Mouse (Mus musculus) forebrain, embryonic 11.5 days (tissue): ENCODE measurements at regions not wholly inside any gene's neighbourhood (a gene's known extent, or its start where the extent isn't known, plus 50 kb on each side); places are given as distances from the start of the nearest gene placed in this dataset.

ENCODE experiments used
- ATAC-seq: fragments of 200-750 bp; cut with Nextera tagmentation; replicated peaks from 2 replicates; pipeline ENCODE4 v1.8.0; 2017; ENCODE audit warnings: moderate TSS enrichment; ENCODE audit not compliant: low FRiP score
- DNase-seq: peaks from one replicate; pipeline ENCODE4 v3.0.0-alpha.2; 2017; ENCODE audit warnings: low spot score
- H3K27ac ChIP-seq: fragments of 300-500 bp; sonication (generic); 2 replicates; pipeline ENCODE4 v1.5.1; 2014; ENCODE audit warnings: low read depth, low read length
- H3K27me3 ChIP-seq: fragments of 300-500 bp; sonication (generic); 2 replicates; pipeline ENCODE4 v1.6.1; 2014; ENCODE audit warnings: mild to moderate bottlenecking, low read length, mixed read lengths; ENCODE audit not compliant: control insufficient read depth, insufficient read depth
- H3K36me3 ChIP-seq: fragments of 300-500 bp; sonication (generic); 2 replicates; pipeline ENCODE4 v1.6.1; 2014; ENCODE audit warnings: mild to moderate bottlenecking, low read length, moderate library complexity, mixed read lengths; ENCODE audit not compliant: control insufficient read depth, insufficient read depth
- H3K4me1 ChIP-seq: fragments of 300-500 bp; sonication (generic); replicated peaks from 2 replicates; pipeline ENCODE4 v1.6.1; 2014; ENCODE audit warnings: low read length, mixed read lengths; ENCODE audit not compliant: control insufficient read depth, insufficient read depth
- H3K4me2 ChIP-seq: fragments of 300-500 bp; sonication (generic); 2 replicates; pipeline ENCODE4 v1.6.1; 2014; ENCODE audit warnings: low read depth, mild to moderate bottlenecking, low read length, moderate library complexity, mixed read lengths; ENCODE audit not compliant: severe bottlenecking
- H3K4me3 ChIP-seq: fragments of 300-500 bp; sonication (generic); 2 replicates; pipeline ENCODE4 v1.5.1; 2014; ENCODE audit warnings: low read depth, low read length
- H3K9ac ChIP-seq: fragments of 300-500 bp; sonication (generic); 2 replicates; pipeline ENCODE4 v1.6.1; 2014; ENCODE audit warnings: low read length
- H3K9me3 ChIP-seq: fragments of 300-500 bp; sonication (generic); 2 replicates; pipeline ENCODE4 v1.6.1; 2016; ENCODE audit warnings: low read length, mixed read lengths; ENCODE audit not compliant: control insufficient read depth
- WGBS: fragments of 180-500 bp; shearing (Covaris S2); extraction: QIAGEN DNeasy Blood & Tissue Kit; methylation state at CpG from one replicate; pipeline ENCODE4 v1.1.7; 2014; 5-methylcytosine and 5-hydroxymethylcytosine counted together

DNA sequence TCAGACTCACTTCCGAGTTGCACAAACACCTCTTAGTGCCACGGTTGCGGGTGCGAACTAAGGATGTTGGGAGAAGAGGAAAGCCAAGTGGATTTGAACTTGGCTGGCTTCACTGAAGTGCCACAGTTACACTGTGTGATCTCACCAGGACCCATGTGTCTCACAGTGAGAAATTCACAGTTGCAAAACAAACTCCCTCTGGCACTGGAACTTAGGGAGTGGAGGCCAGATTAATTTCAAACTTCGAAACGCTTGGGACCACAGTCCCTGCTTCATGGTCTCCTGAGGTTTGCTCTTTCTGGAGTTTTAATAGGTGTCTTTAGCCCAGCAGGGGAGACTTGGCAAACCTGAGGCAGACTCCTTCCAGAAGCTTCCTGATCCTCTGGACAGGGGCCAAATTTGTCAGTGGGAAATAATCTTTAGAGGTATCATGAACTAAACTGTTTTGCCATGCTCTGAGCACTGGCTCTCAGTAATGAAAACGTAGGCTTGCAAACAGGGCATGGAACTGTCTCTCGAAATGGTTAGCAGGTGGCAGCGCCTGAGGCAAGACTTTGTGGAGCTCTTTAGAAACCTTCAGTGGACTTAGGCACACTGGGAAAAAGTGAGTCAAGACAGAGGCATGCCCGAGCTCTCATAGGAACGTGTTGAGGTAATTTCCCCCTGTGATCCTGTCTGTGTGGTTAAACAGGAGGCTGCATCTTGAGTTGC, 121.2 kb upstream of the Gm5148 start:
- Histone ChIP-seq H3K36me3 (no peaks in the 10 kb centered on the region), H3K27ac (no peak overlapping the region), H3K4me3 (no peak overlapping the region), H3K9me3 (no peaks in the 10 kb centered on the region), H3K9ac (no peak overlapping the region), H3K4me2 (no peak overlapping the region), H3K27me3 (no peaks in the 10 kb centered on the region), H3K4me1 (no peaks in the 10 kb centered on the region)
- WGBS = 87% methylated on average over 11 of the region's 11 CpGs
- DNase-seq (no peak), ATAC-seq (no peak)

DNA sequence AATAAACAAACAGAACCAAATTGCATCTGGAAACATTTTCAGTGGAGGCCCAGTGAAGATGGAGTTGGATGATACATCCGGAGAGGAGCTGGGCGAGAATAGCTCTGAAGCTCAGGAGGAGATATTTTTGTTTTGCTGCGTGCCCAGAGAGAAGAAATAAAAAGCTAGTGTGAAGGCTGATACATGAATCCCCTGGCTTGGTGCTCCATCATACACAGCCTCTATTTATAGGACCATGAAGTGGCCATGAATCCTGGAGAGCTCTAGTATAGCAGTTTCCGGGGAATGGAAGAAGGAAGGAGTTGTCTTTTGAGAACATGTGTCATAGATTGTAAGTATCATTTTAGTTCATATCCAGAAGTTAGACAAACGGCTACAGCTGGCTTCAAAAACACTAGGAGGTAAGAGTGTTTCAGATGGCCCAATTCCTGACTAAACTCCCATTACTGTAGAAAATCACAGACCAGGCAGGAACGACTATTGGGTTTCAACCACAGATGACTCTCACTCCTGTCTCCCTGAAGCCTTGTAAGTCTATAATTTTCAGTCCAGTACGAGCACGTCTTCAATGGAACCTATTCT, 120.5 kb upstream of the Gm5148 start:
- no peak overlapping the region for H3K4me2 ChIP-seq
- DNase-seq (no peak), ATAC-seq (no peak)
- no peaks in the 10 kb centered on the region for H3K4me1 ChIP-seq
- H3K9me3 ChIP-seq = no peaks in the 10 kb centered on the region
- H3K27me3 ChIP-seq = no peaks in the 10 kb centered on the region
- H3K27ac ChIP-seq = no peak overlapping the region
- no peak overlapping the region for H3K9ac ChIP-seq
- WGBS = 84% methylated on average over 8 of the region's 8 CpGs
- no peak overlapping the region for H3K4me3 ChIP-seq
- H3K36me3 ChIP-seq = no peaks in the 10 kb centered on the region

DNA sequence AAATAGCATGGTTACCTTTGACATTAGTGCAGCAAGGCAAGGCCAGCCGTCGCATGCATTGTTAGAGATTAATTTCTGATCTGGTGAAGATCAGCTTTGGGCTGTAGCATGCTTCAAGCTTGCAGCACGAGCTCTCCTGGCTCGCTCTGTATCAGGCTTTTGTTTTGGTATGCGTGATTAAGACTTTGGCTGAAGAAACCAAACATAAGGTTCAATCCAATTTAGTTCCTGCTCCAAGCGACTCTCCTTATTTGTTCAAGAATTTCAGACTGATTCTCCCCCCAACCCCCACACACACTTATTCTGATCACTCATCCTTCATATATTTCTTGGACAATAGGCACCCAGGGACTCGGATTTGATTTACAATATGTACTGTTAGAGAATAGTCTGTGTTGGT, 118.0 kb upstream of the Gm5148 start:
- H3K9ac ChIP-seq = no peak overlapping the region
- no peaks in the 10 kb centered on the region for H3K9me3 ChIP-seq
- H3K4me3 ChIP-seq = no peak overlapping the region
- no peaks in the 10 kb centered on the region for H3K36me3 ChIP-seq
- no peaks in the 10 kb centered on the region for H3K4me1 ChIP-seq
- H3K27ac ChIP-seq = no peak overlapping the region
- no peak for ATAC-seq
- no peak for DNase-seq
- 76% methylated on average over 7 of the region's 7 CpGs for WGBS
- H3K27me3 ChIP-seq = no peaks in the 10 kb centered on the region
- no peak overlapping the region for H3K4me2 ChIP-seq

DNA sequence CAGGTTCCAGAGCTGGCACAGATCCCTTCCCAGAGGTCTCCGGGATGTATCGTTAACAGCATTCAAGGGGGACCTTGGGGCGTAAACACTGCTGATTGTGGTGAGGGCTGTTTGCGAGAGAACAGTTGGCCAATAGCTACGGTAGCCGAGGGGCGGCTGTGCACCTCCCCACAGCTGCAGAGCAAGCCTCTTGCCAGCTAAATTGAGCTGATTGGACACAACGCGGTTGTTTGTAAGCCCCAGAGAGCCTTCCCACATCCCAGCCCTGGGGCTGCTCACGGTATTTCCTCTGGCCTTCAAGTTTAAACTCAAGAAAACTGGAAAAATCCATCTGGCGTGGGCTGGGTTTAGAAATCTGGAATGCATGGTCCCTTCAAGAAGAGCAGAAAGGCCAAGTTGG, 114.6 kb upstream of the Gm5148 start:
- Histone ChIP-seq H3K27ac (no peak overlapping the region), H3K27me3 (no peaks in the 10 kb centered on the region), H3K4me2 (no peak overlapping the region), H3K9ac (no peak overlapping the region), H3K36me3 (no peaks in the 10 kb centered on the region), H3K4me3 (no peak overlapping the region), H3K4me1 (no peaks in the 10 kb centered on the region), H3K9me3 (no peaks in the 10 kb centered on the region)
- WGBS = 83% methylated on average over 11 of the region's 11 CpGs
- no peak for ATAC-seq
- DNase-seq = no peak

DNA sequence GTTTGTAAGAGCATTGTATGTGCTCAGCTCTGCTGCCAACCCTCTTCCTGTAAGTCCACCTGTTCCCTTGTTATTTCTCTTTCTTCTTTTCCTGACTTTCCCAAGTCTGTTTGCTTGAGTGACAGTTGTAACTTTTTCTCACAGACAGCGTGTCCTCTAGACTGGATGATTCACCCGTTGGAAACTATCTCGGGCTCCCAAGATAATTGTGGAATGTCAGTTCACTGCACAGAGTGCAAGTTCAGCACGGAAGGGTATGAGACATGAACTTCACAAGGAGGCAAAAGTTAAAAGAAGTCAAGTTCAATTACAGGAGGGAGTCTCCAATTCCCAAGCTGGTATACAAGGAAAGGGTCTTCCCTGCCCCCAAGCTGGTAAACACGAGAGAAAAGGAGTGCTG, 112.5 kb upstream of the Gm5148 start:
- Histone ChIP-seq H3K4me3 (no peak overlapping the region), H3K9ac (no peak overlapping the region), H3K27me3 (no peaks in the 10 kb centered on the region), H3K4me2 (no peak overlapping the region), H3K27ac (no peak overlapping the region), H3K36me3 (no peaks in the 10 kb centered on the region), H3K9me3 (no peaks in the 10 kb centered on the region), H3K4me1 (no peaks in the 10 kb centered on the region)
- DNase-seq = no peak
- WGBS = 87% methylated on average over 5 of the region's 5 CpGs
- ATAC-seq = no peak

DNA sequence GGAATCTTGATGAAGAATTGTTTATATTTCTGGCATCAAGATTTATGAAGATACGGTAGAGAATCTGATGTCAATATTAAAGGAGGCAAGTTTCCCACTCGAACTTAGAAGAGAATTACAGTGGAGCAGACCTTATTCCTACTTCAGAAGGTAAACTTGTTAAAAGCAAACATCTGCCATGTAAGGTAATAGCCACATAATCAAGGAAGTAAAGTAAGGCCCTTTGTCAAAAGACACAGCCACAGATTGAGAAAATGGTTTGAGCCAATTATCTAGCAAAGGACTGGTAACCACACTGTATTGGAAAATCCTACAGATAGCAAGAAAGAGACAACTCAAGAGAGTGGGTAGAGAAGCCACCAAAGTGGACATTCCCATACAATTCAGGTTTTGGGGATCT, 111.4 kb upstream of the Gm5148 start:
- no peaks in the 10 kb centered on the region for H3K4me1 ChIP-seq

DNA sequence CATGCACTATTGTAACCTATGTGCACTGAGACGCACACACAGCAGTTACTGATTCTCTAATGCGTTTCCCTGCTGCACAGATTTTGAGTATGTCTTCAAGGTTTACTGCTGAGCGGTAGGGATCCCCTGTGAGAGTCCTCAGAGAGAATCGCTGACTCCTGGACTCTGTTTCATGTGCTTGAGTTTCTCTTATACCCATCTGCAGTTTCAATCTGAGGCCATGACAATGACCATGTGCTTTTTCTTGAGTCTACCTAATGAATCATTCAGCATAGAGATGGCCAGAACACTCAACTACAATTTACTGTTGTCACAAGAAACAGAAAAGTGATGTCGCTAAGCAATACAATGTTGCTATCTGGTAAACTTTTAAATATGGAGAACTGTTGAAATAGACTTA, 110.8 kb upstream of the Gm5148 start:
- Histone ChIP-seq H3K9me3 (no peaks in the 10 kb centered on the region), H3K27ac (no peak overlapping the region), H3K36me3 (no peaks in the 10 kb centered on the region), H3K27me3 (no peaks in the 10 kb centered on the region), H3K4me3 (no peak overlapping the region), H3K4me2 (no peak overlapping the region), H3K4me1 (no peaks in the 10 kb centered on the region), H3K9ac (no peak overlapping the region)
- whole genome bisulfite sequencing = 91% methylated on average over 5 of the region's 5 CpGs
- ATAC-seq (no peak), DNase-seq (no peak)

More for the DNA sequence above, 111.4 kb upstream of the Gm5148 start:
- Histone ChIP-seq H3K36me3 (no peaks in the 10 kb centered on the region), H3K27me3 (no peaks in the 10 kb centered on the region), H3K4me3 (no peak overlapping the region), H3K9me3 (no peaks in the 10 kb centered on the region), H3K4me2 (no peak overlapping the region), H3K27ac (no peak overlapping the region), H3K9ac (no peak overlapping the region)
- no peak for DNase-seq
- 93% methylated on average over 2 of the region's 2 CpGs for WGBS
- ATAC-seq = no peak

DNA sequence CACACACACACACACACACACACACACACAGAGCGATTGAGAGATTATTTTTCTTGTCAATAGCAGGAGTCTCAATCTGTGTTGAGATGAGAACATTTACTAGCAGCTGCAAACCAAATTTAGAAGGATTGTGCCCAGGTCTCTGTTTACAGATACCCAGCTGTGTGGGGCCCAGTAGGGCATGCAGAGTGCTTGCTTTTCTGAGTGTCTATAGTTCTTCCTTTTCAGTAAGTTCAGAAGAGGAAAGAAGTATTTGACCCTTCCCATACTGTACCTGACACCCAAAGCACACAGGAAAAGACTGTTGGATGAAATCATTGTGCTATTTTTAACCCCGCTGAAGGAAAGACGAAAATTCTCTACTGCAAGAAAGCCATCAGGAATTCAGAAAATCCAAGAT, 110.3 kb upstream of the Gm5148 start:
- no peak overlapping the region for H3K4me2 ChIP-seq
- 92% methylated on average over 3 of the region's 3 CpGs for WGBS

DNA sequence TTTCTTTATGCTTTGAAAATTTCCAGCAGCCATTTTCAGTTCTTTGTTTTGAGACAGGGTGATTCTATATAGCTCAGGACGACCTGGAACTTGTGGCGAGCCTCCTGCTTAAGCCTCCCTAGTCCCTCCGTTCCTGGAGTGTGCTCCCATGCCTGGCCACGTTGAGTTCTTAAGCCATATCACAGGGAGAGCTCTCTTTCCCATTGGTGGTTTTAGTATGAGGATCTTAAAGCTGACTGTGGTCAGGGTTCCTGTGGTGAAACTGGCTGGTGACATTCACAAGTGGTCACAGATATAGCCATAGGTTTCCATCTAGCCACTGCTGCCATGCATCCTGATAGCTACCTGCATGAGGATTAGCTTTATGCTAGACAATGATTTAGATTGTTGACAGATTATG, 109.1 kb upstream of the Gm5148 start:
- H3K36me3 ChIP-seq = no peaks in the 10 kb centered on the region
- no peak for DNase-seq
- H3K4me3 ChIP-seq = no peak overlapping the region
- ATAC-seq = no peak
- H3K27me3 ChIP-seq = no peaks in the 10 kb centered on the region
- H3K9me3 ChIP-seq = no peaks in the 10 kb centered on the region
- no peaks in the 10 kb centered on the region for H3K4me1 ChIP-seq
- H3K27ac ChIP-seq = no peak overlapping the region
- 77% methylated on average over 4 of the region's 4 CpGs for WGBS
- no peak overlapping the region for H3K9ac ChIP-seq
- no peak overlapping the region for H3K4me2 ChIP-seq

More for the DNA sequence above, 110.3 kb upstream of the Gm5148 start:
- no peak overlapping the region for H3K4me3 ChIP-seq
- H3K27me3 ChIP-seq = no peaks in the 10 kb centered on the region
- H3K9ac ChIP-seq = no peak overlapping the region
- H3K27ac ChIP-seq = no peak overlapping the region
- H3K36me3 ChIP-seq = no peaks in the 10 kb centered on the region
- DNase-seq = no peak
- no peaks in the 10 kb centered on the region for H3K9me3 ChIP-seq
- ATAC-seq = no peak
- no peaks in the 10 kb centered on the region for H3K4me1 ChIP-seq
